Comparison of ENCODE assay signal across 10 mouse cellular contexts in genomic region chr14:32056675-32057074, GRCm38 (mm10). TPM values are rescaled to one million over a fixed set of nuclear protein-coding genes. Genes with fewer than 3 reads are reported as not detected.
DNase-seq lines count a peak whose midpoint lies in the region; ATAC-seq and TF ChIP-seq lines count a peak whose summit lies in the region.
"Had no signal": no experiment of that assay in that cellular context is flagged by ENCODE, and none has a peak within 500 bp of the region (broad histone marks: within the 10 kb centered on the region; RNA-seq: fewer than 3 reads in every experiment).

No protein-coding gene starts in this region.

- H3K4me1 ChIP-seq in liver, adult 2 months (ENCODE audit: control insufficient read depth, insufficient read depth, low read length): peaks cover 4% of the 10 kb centered on the region
- peaks cover 9% of the 10 kb centered on the region for H3K4me1 ChIP-seq in liver, embryonic 11.5 days (replicated peaks; ENCODE audit: control insufficient read depth, insufficient read depth, low read length)
- 0 out of 2 replicates have a peak, but pooled peaks cover 2% of the 10 kb centered on the region for H3K4me1 ChIP-seq in midbrain, embryonic 10.5 days
- H3K4me1 ChIP-seq in midbrain, embryonic 16.5 days (ENCODE audit: control insufficient read depth, insufficient read depth, low read length): no peaks in the 10 kb centered on the region

- peak; percentile 31 to 37 for DNase-seq in cerebellum, postnatal 36 days
- DNase-seq in cerebellum, adult 11 months: no peak
- no peak for DNase-seq in liver, adult 2 months (ENCODE audit: extremely low read depth, low read depth, low spot score)
- DNase-seq in liver, embryonic 11.5 days (ENCODE audit: low spot score): no peak
- no peak for DNase-seq in brain, embryonic 14.5 days (ENCODE audit: low read depth)
- DNase-seq in testis, postnatal 10 days (ENCODE audit: low spot score): peak; percentile 77
- DNase-seq in midbrain, embryonic 10.5 days (ENCODE audit: low spot score): no peak
- DNase-seq: right cerebral cortex, adult 18-20 months had no signal

- H3K9me3 ChIP-seq in liver, embryonic 11.5 days (ENCODE audit: control insufficient read depth, low read length): no peaks in the 10 kb centered on the region
- no peaks in the 10 kb centered on the region for H3K9me3 ChIP-seq in midbrain, embryonic 10.5 days (replicated peaks)
- no peaks in the 10 kb centered on the region for H3K9me3 ChIP-seq in midbrain, embryonic 16.5 days (replicated peaks; ENCODE audit: control insufficient read depth, low read length, poor library complexity, severe bottlenecking)

- no peak overlapping the region for H3K27ac ChIP-seq in liver, adult 2 months (replicated peaks; ENCODE audit: insufficient read depth, low read depth, low read length)
- H3K27ac ChIP-seq in liver, embryonic 11.5 days (ENCODE audit: low read depth, low read length): no peak overlapping the region
- no peak overlapping the region for H3K27ac ChIP-seq in midbrain, embryonic 10.5 days (replicated peaks)
- H3K27ac ChIP-seq in midbrain, embryonic 16.5 days (ENCODE audit: low read length): no peak overlapping the region

- WGBS in liver, adult 2 months: 99% methylated on average over 2 of the region's 2 CpGs
- WGBS in liver, embryonic 11.5 days: 89% methylated on average over 2 of the region's 2 CpGs
- 92% methylated on average over 2 of the region's 2 CpGs for WGBS in midbrain, embryonic 10.5 days
- WGBS in midbrain, embryonic 16.5 days: 96% methylated on average over 2 of the region's 2 CpGs

- H3K36me3 ChIP-seq in liver, adult 2 months (ENCODE audit: control insufficient read depth, insufficient read depth, low read length): no peaks in the 10 kb centered on the region
- H3K36me3 ChIP-seq in liver, embryonic 11.5 days (ENCODE audit: control insufficient read depth, insufficient read depth, low read length): no peaks in the 10 kb centered on the region
- no peaks in the 10 kb centered on the region for H3K36me3 ChIP-seq in midbrain, embryonic 10.5 days
- H3K36me3 ChIP-seq in midbrain, embryonic 16.5 days (ENCODE audit: control insufficient read depth, insufficient read depth, low read length): no peaks in the 10 kb centered on the region

- no peaks in the 10 kb centered on the region for H3K79me2 ChIP-seq in liver, adult 2 months (ENCODE audit: control insufficient read depth, insufficient read depth, low read length)

- H3K27me3 ChIP-seq in liver, adult 2 months (ENCODE audit: control insufficient read depth, insufficient read depth, low read length): no peaks in the 10 kb centered on the region
- H3K27me3 ChIP-seq in liver, embryonic 11.5 days (replicated peaks; ENCODE audit: control insufficient read depth, insufficient read depth, low read length): no peaks in the 10 kb centered on the region
- no peaks in the 10 kb centered on the region for H3K27me3 ChIP-seq in midbrain, embryonic 10.5 days (ENCODE audit: low read depth, poor library complexity, severe bottlenecking)
- no peaks in the 10 kb centered on the region for H3K27me3 ChIP-seq in midbrain, embryonic 16.5 days (ENCODE audit: control insufficient read depth, insufficient read depth, low read depth, low read length)

- TF ChIP-seq CTCF in liver, adult 2 months (IDR thresholded peaks at IDR 0.05; ENCODE audit: low read depth, low read length): 0 out of 2 replicates have a peak, but pooled peaks have one; percentile 21
- peak; percentile 38; the same call in 1 of the 2 replicates for TF ChIP-seq CTCF in brain, embryonic 14.5 days (IDR thresholded peaks at IDR 0.05; ENCODE audit: borderline replicate concordance, extremely low read depth, insufficient read depth, insufficient read length)

- no peak for TF ChIP-seq POLR2A in liver, adult 2 months (IDR thresholded peaks at IDR 0.05; ENCODE audit: extremely low read depth, insufficient read depth, low read length)
- no peak for TF ChIP-seq POLR2A in brain, embryonic 14.5 days (IDR thresholded peaks at IDR 0.05; ENCODE audit: borderline replicate concordance, extremely low read depth, insufficient read depth, insufficient read length, poor library complexity, severe bottlenecking)

- no peak for ATAC-seq in liver, embryonic 11.5 days (replicated peaks; ENCODE audit: low FRiP score)
- no peak for ATAC-seq in midbrain, embryonic 16.5 days

- H3K4me2 ChIP-seq in liver, embryonic 11.5 days: no peak overlapping the region
- H3K4me2 ChIP-seq in midbrain, embryonic 16.5 days (ENCODE audit: low read length): no peak overlapping the region

- H3K4me3 ChIP-seq in liver, adult 2 months (ENCODE audit: insufficient read depth, low read depth, low read length): no peak overlapping the region
- H3K4me3 ChIP-seq in liver, embryonic 11.5 days (ENCODE audit: low read depth, low read length): no peak overlapping the region
- no peak overlapping the region for H3K4me3 ChIP-seq in midbrain, embryonic 10.5 days
- no peak overlapping the region for H3K4me3 ChIP-seq in midbrain, embryonic 16.5 days (ENCODE audit: low read depth, low read length)
- H3K4me3 ChIP-seq: erythroblast, embryonic 14.5 days had no signal

- H3K9ac ChIP-seq in liver, adult 2 months (ENCODE audit: low read depth, low read length): no peak overlapping the region
- H3K9ac ChIP-seq in liver, embryonic 11.5 days (ENCODE audit: low read depth, low read length): no peak overlapping the region
- no peak overlapping the region for H3K9ac ChIP-seq in midbrain, embryonic 16.5 days (ENCODE audit: low read depth, low read length)

RNA-seq across cellular contexts. Expression of gene Galnt15, which starts 27.9 kb away (rescaled TPM):
- 0.92 and 2.4 TPM in 2 replicates for total RNA-seq in liver, adult 2 months (2014; rRNA removed)
- polyA plus RNA-seq in liver, adult 2 months (2012; rRNA removed): 0.30 and 0.62 TPM in 2 replicates
- polyA plus RNA-seq in liver, embryonic 11.5 days (2014; fragmentation: Nextera tagmentation; extraction: Ambion mirVana): not detected in 2 replicates
- polyA plus RNA-seq in brain, embryonic 14.5 days (2012; rRNA removed): 0.39 and 0.44 TPM in 2 replicates
- polyA plus RNA-seq in midbrain, embryonic 10.5 days (2016; fragmentation: Nextera tagmentation; extraction: Ambion mirVana): 0.10 and 0.11 TPM in 2 replicates
- polyA plus RNA-seq in midbrain, embryonic 16.5 days (2015; fragmentation: Nextera tagmentation; extraction: Ambion mirVana): 0.45 and 0.52 TPM in 2 replicates
- polyA plus RNA-seq: erythroblast, embryonic 14.5 days had no signal

RNA-seq across cellular contexts. Expression of gene Oxnad1, which starts 28.5 kb away (rescaled TPM):
- 34.0 and 46.1 TPM in 2 replicates for total RNA-seq in liver, adult 2 months (2014; rRNA removed)
- 27.6 and 30.3 TPM in 2 replicates for polyA plus RNA-seq in liver, adult 2 months (2012; rRNA removed)
- 27.2 and 32.9 TPM in 2 replicates for polyA plus RNA-seq in liver, embryonic 11.5 days (2014; fragmentation: Nextera tagmentation; extraction: Ambion mirVana)
- 19.4 and 20.2 TPM in 2 replicates for polyA plus RNA-seq in brain, embryonic 14.5 days (2012; rRNA removed)
- 19.7 and 26.7 TPM in 2 replicates for polyA plus RNA-seq in midbrain, embryonic 10.5 days (2016; fragmentation: Nextera tagmentation; extraction: Ambion mirVana)
- 18.6 and 19.9 TPM in 2 replicates for polyA plus RNA-seq in midbrain, embryonic 16.5 days (2015; fragmentation: Nextera tagmentation; extraction: Ambion mirVana)

RNA-seq across cellular contexts. Expression of gene Dph3, which starts 28.9 kb away (rescaled TPM):
- total RNA-seq in liver, adult 2 months (2014; rRNA removed): 15.1 and 25.2 TPM in 2 replicates
- polyA plus RNA-seq in liver, adult 2 months (2012; rRNA removed): 16.2 and 17.7 TPM in 2 replicates
- 130 and 141 TPM in 2 replicates for polyA plus RNA-seq in liver, embryonic 11.5 days (2014; fragmentation: Nextera tagmentation; extraction: Ambion mirVana)
- polyA plus RNA-seq in brain, embryonic 14.5 days (2012; rRNA removed): 43.6 and 48.6 TPM in 2 replicates
- polyA plus RNA-seq in midbrain, embryonic 10.5 days (2016; fragmentation: Nextera tagmentation; extraction: Ambion mirVana): 92.1 and 104 TPM in 2 replicates
- polyA plus RNA-seq in midbrain, embryonic 16.5 days (2015; fragmentation: Nextera tagmentation; extraction: Ambion mirVana): 74.7 and 77.2 TPM in 2 replicates

Comparison
In these comparisons a context has a peak if more than half of its experiments do, and no peak if none do; other contexts are left out.
1. DNase-seq: peak in cerebellum, postnatal 36 days (2 of 2) and testis, postnatal 10 days (single experiment); none in cerebellum, adult 11 months (single experiment), liver, adult 2 months (single experiment), liver, embryonic 11.5 days (single experiment), brain, embryonic 14.5 days (single experiment) and midbrain, embryonic 10.5 days (single experiment).